Mouse (Mus musculus): Measurements from ENCODE around the gene Gm10310.
"Not testable (repeated sequence)": the region's sequence is repeated elsewhere in the genome, so short reads cannot be mapped to it uniquely, and the experiment has no call there.

The Gm10310 gene

GRCm38 (mm10) chr10:129984962-129985361 is at the start of gene Gm10310:
TSS of gene Gm10310 (minus strand) at chr10:129985062.
- DNase-seq (ENCODE audit: low spot score) = not testable (repeated sequence)

- DNase-seq (ENCODE audit: low spot score) = no peak
Measured at GRCm38 (mm10) chr10:130030048-130030447, 45.2 kb upstream of the Gm10310 start, which contains the start of gene Olfr821. TSS of gene Olfr821 (plus strand) at chr10:130030348.

GRCm38 (mm10) chr10:130012321-130012720 is 27.5 kb upstream of the Gm10310 start, which contains the start of gene Olfr820:
TSS of gene Olfr820 (plus strand) at chr10:130012621.
- DNase-seq (ENCODE audit: low spot score) = no peak

- not testable (repeated sequence) for DNase-seq (ENCODE audit: low spot score)
Measured at GRCm38 (mm10) chr10:130005366-130005765, 20.5 kb upstream of the Gm10310 start.

- DNase-seq (ENCODE audit: low spot score) = not testable (repeated sequence)
Measured at GRCm38 (mm10) chr10:130004104-130004503, 19.2 kb upstream of the Gm10310 start.

GRCm38 (mm10) chr10:129981867-129982266 is 3.0 kb downstream of the Gm10310 start:
- DNase-seq (ENCODE audit: low spot score) = not testable (repeated sequence)

GRCm38 (mm10) chr10:129976040-129976439 is 8.8 kb downstream of the Gm10310 start, which contains the start of gene Olfr247:
TSS of gene Olfr247 (minus strand) at chr10:129976140.
- not testable (repeated sequence) for DNase-seq (ENCODE audit: low spot score)

GRCm38 (mm10) chr10:129972994-129973393 is 11.9 kb downstream of the Gm10310 start:
- DNase-seq (ENCODE audit: low spot score) = not testable (repeated sequence)

- DNase-seq (ENCODE audit: low spot score) = not testable (repeated sequence)
Measured at GRCm38 (mm10) chr10:129967166-129967565, 17.7 kb downstream of the Gm10310 start, which contains the start of gene Olfr819. TSS of gene Olfr819 (minus strand) at chr10:129967266.

GRCm38 (mm10) chr10:129966232-129966631 is 18.6 kb downstream of the Gm10310 start:
- DNase-seq (ENCODE audit: low spot score) = not testable (repeated sequence)

- no peak for DNase-seq (ENCODE audit: low spot score)
Measured at GRCm38 (mm10) chr10:129949000-129949399, 35.9 kb downstream of the Gm10310 start, which contains the start of gene Olfr818. TSS of gene Olfr818 (minus strand) at chr10:129949100.
